Mouse (Mus musculus): Measurements from ENCODE around the gene Dnah8. TPM values are rescaled to one million over a fixed set of nuclear protein-coding genes. Genes with fewer than 3 reads are reported as not detected.
A peak's percentile ranks its signal among the peaks of the same experiment; 100 is the strongest.

Gene Dnah8
- total RNA-seq, 1 experiment from 2014 or later = 0.64 TPM

DNA sequence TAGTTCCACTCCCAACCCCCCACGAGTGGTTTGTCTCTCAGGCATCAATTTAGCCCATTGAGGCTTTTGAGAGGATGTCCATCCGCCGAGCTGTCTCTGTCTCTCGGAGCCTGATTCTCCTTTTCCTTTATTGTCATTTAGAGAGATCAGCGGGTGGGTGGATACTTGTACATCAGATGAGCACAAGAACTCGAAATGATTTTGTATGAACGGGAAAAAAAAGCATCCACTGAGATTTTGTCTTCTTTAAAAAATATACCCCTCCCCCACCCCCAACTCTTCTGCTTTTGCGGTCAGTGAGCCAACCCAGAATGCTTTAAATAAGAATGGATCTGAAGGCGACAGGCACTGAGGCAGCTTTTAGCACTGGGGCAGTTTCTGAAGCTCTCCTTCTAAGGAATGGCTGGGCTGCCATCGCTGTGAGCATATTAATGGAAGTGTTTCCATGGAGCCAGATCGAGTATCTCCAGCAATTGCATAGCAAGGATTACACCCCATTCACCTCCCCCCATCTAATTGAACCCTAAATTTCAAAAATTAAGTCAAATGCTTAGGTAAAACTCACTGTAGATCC is 201.7 kb downstream of the Dnah8 start:
- DNase-seq = no peak

DNA sequence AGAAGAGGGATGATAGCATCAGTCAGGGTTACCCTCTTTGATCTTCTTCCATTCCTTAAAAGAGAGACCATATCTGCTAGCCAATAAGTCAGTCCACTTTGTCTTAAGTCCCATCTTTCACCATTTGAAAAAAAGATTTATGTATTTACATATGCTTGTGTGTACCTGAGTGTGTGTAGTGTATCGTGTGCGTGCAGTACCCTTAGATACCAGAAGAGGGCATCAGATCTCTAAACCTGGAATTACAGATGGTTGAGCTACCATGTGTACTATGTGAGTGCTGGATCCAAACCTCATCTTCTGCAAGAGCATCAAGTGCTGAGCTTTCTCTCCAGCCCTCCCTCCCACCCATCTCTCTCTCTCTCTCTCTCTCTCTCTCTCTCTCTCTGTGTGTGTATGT is 207.0 kb downstream of the Dnah8 start:
- DNase-seq = no peak

DNA sequence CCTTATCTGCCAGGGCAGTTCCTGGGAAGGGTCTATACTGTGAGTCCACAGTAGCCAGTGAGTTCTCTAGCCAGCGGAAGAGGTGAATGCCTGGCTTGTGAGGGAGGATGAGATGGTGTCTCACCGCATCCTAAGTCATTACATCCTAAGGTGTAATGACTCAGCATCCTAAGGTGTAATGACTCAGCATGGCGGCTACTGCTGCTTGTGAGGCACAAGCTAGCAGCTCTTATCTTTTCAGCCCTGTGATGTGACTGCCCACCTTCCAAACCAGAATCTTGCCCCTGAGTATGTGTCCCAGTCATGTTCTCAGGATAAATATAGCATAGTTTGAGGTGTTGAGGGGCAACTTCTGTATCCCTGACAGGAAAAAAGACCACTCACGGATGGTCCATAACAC is 211.3 kb downstream of the Dnah8 start:
- no peak for DNase-seq

DNA sequence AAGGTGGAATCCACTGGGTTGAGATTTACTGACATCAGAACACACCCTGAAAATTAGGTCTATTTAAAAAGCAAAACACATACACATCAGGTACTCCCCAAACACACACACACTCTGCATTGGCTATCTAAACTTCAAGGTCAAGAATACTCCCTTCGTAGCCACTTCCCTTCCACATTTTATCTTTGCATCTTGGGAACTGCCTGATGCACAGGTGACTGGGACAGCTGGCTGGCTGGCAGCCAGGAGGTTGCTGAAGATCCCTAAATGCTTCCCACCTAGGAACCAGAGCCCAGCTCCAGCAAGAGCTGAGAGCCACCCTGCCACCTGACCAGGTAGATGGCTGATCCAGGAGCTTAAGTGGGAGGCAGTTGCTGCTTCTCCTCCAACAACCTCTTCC is 212.9 kb downstream of the Dnah8 start:
- DNase-seq = no peak

DNA sequence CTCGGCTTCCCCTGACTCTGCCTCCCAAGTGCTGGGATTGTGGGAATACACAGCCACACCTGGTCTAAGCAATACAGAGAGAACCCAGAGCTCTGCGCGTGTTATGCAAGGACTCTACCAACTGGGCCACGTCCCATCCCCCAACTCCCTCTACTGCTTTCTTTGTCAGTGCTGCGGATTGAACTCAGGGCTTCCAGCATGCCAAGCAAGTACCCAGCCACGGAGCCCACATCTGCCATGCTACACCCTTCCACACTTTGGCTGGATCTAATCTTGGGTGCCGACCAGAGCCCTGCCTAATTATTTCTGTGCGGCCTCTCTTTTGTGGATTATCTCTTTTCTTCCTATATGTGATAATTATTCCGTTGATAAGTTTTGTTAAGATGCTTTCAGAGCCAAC is 215.9 kb downstream of the Dnah8 start:
- no peak for DNase-seq

DNA sequence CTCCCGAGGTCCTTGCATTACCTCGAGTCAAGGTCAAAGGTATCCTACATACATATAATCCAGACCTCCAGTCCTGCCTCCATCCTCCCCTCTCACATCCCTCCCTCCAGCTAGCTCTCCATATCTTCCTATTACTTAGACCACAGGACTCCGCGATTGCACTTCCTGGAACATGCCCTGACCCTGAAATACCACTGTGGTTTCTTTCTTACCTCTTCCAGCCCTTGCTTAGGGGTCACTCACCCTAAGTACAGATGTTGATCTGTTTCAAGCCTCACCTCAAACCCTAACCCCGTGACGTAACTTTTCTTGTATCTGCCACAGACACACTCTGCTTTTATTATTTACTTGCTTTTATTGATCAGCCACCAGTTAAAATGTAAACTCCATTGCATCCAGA is 218.2 kb downstream of the Dnah8 start:
- DNase-seq = no peak

DNA sequence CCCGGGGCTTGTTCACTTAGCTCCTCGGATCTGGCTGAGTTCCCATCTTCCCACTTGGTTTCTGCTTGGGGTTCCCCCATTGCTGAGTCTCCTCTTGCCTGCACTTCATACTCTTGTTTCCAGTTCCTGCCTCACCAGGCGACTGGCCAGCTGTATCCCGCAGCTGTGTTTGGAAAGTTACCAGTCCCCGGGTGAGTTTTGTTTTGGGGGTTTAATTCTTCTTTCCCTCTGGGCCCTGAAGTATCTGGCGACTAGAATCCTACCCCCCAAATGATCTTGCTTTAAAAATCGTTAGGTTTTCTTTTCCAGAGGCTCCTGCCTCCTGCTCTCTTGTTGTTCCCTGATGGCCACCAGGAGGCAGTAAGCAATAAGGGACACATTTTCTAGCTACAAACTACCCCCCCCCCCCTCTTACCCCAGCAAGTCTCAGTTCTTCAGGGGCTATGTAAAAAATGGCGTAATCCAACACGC is 220.2 kb downstream of the Dnah8 start:
- peak; percentile 21 for DNase-seq

DNA sequence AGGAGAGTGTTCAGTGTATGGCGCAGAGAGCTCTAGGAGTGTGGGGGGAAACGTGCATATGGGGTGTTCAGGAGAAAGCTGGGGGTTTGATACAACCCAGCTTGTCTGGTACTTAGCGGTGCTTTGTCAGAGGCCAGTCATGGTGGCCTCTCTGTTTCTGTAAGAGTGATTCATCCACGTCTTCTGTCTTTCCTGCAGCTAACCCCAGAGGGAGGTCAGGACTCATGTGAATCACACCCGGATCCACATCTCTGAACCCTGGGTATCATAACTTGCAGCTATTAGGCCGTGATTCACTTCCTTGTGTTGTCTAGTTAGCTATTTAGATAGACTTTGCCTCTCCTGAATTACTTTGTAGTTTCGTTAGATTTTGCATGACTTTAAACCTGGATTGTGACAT is 223.3 kb downstream of the Dnah8 start:
- DNase-seq = no peak

DNA sequence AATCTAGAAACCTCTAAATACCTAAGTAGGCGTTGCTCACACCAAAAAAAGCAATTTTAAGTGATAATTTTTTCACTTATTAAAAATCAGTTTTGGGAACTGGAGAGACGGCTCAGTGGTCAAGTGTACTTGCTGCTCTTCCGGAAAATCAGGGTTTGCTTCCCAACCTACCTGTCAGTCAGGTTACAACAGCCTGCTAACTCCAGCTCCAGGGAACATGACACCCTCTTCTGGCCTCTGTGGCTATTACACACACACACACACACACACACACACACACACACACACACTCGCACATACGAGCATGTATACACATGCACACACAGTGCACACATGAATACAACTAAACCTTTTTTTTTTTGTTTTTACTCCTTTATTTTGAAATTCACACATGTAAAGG is 223.9 kb downstream of the Dnah8 start:
- no peak for DNase-seq

DNA sequence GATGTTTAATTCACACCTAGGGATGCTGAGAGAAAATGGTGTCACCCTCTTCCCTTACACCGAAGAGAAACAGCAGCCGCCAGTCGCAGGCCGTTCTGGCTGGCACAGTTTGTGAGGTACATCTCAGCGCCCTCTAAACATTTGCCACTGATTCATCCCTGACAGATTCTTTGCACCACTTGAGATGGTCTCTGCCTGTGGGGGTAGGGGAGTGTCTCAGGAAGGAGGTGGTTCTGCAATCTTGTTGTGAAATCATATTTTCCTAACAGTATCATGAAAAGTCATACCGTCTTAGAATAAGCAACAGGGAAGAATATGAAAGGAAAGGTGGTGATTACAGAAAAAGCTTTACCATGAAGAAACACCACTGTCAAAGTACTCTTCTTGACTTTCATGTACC is 224.7 kb downstream of the Dnah8 start:
- DNase-seq = no peak

DNA sequence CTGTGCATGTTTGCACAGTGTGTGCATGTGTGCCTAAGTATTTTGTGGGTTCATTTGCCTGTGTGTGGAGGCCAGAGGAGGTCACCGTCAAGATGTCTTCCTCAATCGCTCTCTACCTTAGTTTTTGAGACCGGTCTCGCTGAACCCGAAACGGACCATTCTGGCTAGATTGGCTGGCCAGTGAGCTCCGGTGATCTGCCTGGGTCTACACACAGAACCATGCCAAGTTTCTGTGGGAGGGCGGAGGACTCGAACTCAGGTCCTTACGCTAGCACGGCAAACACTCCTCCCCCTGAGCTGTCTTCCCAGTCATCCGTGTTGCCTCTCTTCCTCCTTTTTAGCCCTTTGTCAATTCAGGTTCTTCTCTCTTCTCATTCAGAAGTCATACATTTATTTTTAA is 225.7 kb downstream of the Dnah8 start:
- DNase-seq = no peak

DNA sequence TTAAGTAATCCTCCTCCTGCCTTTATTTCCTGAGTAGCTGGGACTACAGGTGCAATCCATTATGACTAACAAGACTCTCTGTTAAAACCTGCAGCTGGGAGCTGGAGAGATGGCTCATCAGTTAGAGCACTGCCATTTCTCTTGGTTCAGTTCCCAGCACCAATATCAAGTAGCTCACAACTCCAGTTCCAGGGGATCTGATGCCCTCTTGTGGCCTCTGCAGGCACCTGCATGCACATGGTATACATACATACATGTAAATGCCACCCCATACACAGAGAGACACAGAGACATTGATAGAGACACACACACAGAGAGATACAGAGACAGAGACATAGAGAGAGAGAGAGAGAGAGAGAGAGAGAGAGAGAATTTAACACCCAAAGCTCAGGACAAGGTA is 228.2 kb downstream of the Dnah8 start:
- no peak for DNase-seq

DNA sequence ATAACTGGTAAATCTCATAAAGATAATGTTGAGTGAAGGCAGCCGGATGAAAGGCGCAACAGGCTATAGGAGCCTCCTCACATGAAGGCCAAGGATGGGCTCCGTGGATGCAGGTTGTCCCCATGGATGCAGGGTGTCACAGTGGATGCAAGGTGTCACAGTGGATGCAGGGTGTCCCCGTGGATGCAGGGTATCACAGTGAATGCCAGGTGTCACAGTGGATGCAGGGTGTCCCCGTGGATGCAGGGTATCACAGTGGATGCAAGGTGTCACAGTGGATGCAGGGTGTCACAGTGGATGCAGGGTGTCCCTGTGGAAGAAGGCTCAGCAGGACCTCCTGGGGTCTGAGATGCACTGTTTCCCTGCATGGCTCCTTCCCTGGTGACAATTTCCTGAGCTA is 233.2 kb downstream of the Dnah8 start:
- no peak for DNase-seq

DNA sequence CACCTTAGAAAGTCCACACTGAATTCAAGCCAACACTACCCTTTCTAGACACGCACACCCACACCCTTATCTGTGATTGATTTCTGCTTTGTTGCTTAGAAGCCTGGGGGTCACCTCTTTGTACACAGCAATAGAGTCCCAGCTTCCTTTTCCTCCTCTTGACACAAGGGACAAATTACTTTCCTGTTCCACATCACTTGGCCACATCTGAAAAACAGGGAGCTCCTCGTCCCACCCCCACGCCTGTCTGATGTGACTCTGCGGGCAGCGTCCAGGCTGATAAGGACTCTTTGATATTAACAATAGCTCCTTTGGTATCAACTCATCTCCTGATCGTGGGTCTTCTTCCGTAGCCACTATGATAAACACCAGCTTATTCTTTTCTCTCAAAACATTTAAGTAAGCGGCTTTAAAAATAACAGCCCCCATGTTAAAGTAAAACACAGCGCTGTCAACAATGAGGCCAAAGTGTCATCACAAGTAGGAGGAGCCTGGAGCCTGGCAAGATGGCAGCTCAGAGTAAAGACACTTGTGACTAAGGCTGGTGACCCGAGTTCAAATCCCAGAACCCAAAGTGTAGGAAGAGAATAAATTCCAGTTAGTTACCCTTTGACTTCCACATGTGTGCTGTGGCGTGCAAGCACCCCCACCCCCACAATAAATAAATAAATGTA is 234.6 kb downstream of the Dnah8 start:
- no peak for DNase-seq

DNA sequence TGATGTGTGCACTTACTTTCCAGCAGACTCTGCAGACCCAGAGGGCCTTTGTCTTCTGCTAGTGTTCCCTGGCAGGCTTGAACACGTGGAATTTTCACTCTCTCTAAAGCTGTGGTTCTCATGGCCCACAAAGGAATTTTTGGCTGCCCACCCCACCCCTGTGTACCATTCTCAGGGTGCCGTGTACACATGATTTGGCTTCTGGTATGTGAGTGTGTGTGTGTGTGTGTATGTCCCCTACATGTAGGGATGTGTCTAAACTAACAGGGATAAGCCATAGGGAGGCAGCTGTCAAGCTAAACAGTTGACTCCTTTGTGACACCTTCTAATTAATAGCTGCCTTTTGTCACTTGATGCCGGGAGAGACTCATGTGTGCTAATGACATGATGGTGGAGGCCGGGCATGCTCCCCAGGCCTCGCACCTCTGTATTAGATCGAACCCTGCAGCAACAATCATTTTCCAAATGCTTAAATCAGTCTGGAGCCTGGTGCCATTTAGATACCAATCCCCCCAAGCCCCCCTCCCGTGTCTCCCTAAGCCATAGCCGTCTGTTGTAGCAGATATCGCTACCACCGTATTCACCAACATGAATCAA is 235.9 kb downstream of the Dnah8 start:
- DNase-seq = no peak

DNA sequence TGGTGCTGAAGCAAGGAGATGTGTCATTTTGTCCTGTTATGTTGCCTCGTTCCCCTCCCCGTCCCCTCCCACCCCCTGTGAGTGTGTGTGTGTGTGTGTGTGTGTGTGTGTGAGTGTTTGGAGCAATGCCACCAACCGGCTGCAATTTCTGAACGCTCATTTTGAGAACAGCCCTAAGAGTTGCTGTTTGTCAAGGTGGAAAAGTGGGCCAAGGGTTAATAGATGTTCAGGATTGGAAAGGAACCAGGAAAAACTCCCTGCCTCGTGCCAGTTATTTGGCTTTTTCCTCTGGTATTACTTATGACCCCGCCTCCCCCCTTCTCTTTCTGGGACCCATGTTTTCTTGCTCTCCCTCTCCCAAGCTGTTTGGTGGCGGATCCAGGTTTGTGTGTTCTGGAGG is 236.5 kb downstream of the Dnah8 start:
- no peak for DNase-seq

DNA sequence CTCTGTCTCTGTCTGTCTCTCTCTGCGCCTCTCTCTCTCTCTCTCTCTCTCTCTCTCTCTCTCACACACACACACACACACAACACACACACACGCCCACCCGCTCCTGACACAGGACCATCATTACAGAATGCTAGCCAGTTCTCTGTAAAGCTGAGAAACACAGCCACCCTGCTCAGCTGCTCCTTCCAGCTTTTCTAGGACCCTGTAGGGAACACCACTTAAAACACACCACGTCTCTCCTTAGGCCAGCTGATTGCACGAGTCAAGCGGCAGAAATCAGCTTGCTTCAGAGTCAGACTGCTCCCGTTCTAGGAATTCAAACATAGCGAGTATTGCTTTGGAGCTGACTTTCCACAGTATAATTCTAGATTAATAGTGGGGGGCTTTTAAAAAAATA is 242.1 kb downstream of the Dnah8 start:
- DNase-seq = no peak

DNA sequence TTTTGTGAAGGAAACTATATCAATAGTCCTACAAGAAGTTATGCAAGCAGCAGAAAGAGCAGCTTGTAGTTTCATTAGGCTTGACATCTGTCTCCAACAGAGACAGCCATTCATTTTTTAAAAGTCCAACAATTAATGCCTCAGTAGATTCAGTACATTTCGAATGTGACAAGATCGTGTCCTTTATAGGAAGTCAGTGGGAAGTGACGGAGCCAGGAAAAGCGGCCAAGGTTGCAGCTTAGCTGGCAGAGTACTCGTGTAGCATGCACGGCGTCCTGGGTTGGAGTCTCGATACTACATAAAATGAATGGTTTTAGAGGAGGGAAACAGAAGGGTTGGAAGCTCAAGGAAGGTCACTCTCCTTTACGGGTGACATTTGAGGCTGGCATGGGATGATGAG is 242.8 kb downstream of the Dnah8 start:
- peak; percentile 38 for DNase-seq

DNA sequence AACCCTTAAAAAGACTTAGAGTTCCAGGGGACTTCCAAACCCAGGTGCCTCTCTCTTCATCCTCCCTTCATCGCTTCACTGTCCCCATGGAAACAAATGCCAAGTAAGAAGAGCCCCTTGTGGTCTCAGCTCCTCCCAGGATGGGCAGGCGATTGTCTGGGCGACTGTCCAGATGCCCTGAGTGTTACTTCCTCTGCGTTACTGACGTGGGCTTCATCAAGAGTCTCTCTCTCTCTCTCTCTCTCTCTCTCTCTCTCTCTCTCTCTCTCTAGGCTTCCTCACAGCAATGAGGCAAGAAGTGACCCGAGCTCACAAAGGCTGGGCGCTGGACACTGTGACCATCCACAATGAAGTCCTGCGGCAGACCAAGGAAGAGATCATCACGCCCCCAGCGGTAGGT is 246.9 kb downstream of the Dnah8 start:
- DNase-seq = no peak

DNA sequence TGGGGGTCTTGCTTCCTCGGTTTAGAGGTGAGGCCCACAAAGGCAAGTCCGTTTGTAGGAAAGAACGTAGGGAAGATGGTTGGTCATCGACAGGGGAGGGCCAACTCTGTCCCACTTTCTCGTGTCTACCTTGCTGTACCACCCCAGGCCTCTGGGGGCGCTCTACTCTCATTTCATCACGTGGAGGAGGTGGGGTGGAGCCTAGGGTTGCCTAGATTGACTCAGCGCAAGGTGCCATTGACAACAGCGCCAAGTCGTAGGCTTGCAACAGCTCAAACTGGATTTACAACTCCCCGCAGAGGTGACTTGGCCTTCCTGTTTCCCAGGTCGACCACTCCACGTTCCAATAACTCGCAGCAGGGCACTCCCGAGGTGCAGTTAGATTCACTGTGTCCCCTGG is 250.1 kb downstream of the Dnah8 start:
- DNase-seq = no peak

DNA sequence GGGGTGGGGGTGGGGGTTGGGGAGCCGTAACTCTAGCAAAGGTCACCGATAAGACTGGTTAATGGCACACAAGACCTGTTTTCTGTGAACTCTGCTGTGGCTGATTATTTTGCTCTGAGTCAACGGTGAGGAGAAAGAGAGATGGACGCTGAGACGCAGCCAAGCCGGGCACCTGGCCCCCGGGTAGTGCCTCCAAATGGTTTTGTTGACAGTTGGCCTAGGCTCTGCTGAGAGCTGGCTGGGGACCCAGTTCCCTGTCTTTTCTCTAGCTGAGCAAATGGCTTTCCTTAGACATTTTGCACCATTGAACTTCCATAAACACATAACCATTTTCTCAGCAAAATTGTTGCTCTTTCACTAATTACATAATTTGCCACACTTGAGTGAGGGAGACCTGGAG is 253.3 kb downstream of the Dnah8 start:
- no peak for DNase-seq

DNA sequence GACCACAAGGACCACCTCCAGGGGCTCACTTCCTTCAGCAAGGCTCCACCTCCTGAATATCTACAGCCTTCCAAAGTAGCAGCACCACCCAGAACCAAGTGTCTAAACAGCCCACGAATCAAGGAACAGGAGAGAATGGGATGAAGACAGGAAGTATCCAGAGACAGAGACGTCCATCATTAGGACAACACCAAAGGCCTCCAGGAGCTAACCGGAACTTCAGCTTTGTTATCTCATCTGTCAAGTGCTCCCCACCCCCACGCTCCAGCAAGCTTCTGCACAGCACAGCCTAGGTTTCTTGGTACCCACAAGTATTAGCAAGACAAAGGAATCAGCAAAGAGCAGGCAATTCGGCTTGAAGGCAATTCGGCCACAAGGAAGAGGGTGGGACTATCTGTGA is 254.5 kb downstream of the Dnah8 start:
- DNase-seq = no peak

DNA sequence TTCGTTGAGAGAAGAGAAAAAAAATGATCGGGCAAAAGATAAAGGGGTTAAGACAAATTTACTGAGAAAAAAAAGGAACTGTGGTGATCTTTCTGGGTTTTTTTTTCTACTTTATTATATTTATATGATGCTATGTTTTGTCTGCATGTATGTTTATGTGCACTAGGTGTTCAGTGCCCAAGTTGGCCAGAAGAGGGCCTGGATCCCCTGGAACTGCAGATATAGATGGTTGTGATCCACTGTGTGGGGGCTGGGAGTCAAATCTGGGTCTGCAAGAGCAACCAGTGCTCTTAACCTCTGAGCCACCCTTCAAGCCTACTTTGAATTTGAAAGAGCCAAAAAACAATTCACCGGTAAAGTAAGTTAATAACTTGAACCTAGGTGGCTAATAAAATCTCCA is 256.2 kb downstream of the Dnah8 start:
- DNase-seq = no peak

DNA sequence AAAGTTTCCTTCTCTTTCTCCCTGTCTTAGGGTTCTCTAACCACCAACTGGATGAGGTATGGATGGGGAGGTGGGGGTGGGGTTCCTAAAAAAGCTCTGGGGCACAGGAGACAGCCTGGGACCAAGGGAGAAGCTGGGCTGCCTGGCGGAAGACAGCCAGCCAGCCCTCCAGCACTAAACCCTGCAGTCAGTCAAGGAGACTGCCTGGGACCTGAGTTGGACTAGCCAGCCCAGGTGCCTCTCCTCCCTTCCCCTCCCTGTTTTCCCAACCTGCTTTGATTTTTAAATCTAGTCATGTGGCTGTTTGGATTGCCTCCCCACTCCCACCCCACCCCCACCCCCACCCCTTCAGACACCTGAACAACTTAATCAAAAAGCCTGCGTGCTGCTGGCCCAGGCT is 256.8 kb downstream of the Dnah8 start:
- DNase-seq = no peak

Measured in adrenal gland, postnatal 25 days (tissue).